Mouse (Mus musculus): Measurements from ENCODE around the gene Btn2a2. TPM values are rescaled to one million over a fixed set of nuclear protein-coding genes. Genes with fewer than 3 reads are reported as not detected.

Btn2a2 gene
- total RNA-seq, 2 experiments from 2014 or later: not detected

DNA sequence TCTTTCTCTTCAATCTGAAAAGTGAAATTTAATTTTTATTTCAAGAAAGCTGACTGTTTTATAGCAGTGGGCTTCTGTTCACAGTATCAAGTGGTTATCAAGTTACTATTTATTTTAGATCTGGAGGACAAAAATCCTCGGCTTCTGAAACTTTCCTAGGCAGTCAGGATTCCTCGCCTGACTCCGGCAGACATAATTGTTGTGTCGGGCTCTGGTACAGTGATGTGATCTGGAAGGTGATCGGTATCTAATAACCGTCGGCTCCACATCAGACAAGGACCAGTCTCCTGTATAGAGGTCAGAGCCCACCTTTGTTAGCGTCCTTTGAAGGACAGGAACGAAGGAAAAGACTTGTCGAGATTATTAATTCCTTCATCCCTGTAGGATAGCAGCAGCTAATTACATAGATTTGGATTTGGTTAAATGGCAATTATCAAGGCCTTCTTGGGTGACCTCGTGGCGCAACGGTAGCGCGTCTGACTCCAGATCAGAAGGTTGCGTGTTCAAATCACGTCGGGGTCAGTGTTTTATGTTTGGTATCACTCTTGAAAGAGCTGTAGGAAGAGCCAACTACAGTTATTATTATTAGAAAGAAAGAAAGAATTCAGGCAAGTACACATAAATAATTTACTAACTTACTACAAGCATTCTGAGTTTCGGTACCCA, 9.1 kb upstream of the Btn2a2 start:
- no peak for DNase-seq

DNA sequence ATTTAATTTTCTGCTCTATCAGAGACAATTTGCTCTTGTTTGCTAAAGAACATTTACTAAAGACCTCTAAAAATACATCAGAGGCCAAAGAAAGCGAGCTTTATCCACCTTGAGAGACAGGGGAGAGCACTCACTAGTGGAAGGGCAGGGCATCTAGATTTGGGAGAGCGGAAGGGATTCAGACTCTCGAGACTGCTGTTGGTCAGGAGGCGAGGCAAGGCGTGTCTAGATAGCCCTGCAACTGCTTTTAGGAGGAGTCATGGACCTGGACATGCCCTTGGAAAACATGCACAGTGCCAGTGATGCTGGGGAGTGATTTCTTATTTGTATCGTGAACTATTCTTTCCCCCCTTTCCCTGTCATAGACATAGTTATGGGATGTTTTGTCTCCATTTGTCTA, 6.9 kb upstream of the Btn2a2 start:
- no peak for DNase-seq

DNA sequence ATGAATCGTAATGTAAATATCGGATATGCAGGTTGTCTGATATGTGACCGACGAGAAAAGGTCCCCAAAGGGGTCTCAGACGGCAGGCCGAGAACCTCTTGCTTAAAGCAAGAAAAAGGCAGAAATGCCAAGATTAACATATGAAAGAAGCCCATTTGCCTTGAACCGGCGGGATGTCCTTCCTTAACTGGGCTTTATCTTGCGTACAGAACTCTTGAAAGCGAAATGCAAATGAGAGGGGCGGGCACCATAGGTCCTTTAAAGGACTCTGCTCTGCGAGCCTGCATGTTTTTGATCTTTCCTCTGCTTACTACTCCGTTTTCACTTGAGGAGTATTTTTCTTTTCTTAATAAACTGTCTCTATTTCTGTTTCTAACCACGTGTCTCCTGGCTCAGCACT, 3.3 kb upstream of the Btn2a2 start:
- no peak for DNase-seq

- no peak for DNase-seq
Observed at GRCm38 (mm10) chr13:23491263-23491662, 2.6 kb upstream of the Btn2a2 start.

- no peak for DNase-seq
Observed at GRCm38 (mm10) chr13:23490863-23491262, 2.2 kb upstream of the Btn2a2 start.

DNA sequence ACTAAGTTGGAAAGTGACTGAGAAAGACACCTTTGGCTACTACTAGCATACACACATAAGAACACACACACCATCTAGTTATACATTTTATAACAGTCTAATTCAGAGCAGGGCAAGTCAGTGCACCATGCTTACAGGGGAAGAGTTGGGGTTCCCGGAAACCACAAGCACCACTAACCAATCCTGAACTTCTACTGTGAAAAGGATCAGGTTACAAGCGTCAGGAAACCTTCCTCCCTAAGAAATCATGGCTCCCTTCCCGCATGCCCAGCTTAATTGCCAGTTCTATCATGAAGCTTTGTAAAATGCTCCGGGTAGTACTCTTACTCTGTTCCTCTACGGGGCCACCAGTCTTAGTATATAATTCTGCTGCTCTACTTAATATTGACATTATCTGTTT, 3.4 kb downstream of the Btn2a2 start:
- no peak for DNase-seq

DNA sequence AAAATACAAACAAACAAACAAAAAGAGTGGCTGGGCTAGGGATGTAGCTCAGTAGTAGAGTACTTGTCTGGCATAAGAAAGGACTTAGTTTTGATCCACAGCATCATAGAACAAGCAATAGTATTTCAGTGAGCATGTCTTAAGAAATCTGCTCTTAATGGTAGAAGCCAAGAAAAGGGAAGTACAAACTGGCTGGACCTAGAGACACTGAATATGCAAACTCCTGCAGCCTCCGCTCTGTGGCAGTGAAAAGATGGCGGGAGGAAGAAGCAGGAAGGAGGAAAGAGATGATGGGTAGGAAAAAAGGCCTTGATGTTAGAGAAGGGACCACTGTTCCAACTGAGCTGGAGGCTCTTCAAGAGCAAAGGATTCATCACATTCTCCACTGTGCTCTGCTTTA, 5.5 kb downstream of the Btn2a2 start:
- DNase-seq: no peak

- DNase-seq: no peak
Observed at GRCm38 (mm10) chr13:23475658-23476057, 13.0 kb downstream of the Btn2a2 start.

DNA sequence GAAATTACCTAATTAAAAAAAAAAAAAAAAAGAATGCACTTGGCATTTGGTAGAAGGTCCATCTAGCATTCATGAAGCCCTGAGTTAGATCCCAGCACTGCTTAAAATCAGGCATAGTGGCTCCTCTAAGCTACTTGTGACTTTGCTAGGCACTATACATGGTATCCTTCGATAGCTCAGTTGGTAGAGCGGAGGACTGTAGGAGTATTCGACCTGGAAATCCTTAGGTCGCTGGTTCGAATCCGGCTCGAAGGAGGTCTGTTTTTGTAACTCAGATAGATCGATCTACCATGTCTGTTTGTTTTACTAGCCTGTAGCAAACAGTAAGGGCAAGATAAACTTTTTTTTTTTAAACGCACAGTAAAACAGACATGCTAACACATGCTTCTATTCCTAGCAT, 21.7 kb downstream of the Btn2a2 start:
- peak; percentile 10 for DNase-seq

DNA sequence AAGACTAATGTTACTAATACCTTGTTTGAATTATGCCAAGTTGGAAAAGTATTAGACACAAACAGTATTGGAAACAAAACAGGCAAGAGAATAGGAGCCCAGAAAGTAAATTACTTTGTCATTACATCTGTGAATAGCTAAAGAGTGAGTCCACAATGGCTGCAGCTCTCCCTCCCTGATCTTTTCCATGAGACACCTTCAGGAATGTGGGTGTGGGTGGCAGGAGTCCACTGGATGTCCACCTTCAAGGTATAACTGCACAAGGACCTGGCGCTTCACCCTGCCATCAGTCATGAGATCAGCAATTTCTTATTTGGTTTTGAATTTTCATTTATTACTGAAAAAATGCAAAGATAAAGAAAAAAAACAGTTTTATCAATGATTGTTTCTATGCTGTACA, 22.4 kb downstream of the Btn2a2 start:
- no peak for DNase-seq

GRCm38 (mm10) chr13:23465600-23466109, 23.0 kb downstream of the Btn2a2 start, which contains the start of gene Btn1a1:
TSS of gene Btn1a1 (minus strand) at chr13:23465901.
- no peak for DNase-seq

GRCm38 (mm10) chr13:23464841-23465366, 23.8 kb downstream of the Btn2a2 start:
- no peak for DNase-seq

DNA sequence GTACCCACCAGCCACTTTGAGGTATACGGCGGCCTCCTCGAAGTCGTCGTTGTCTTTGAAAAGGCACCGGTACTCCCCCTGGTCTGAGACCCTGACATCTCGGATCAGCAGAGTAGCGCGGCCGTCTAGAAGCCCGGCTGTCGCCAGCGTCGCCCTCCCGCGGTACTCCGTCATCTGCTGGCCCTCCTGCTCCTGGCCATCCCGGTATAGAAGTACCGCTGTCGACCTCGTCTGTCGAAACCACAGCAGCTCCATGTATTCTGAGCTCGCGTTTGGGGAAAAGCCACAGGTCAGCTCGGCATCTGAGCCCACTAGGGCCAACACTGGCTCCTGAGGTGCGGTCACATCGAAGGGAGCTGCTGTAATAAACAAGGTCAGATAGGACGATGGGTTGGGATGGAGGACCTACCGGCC, 24.4 kb downstream of the Btn2a2 start:
- DNase-seq: no peak

DNA sequence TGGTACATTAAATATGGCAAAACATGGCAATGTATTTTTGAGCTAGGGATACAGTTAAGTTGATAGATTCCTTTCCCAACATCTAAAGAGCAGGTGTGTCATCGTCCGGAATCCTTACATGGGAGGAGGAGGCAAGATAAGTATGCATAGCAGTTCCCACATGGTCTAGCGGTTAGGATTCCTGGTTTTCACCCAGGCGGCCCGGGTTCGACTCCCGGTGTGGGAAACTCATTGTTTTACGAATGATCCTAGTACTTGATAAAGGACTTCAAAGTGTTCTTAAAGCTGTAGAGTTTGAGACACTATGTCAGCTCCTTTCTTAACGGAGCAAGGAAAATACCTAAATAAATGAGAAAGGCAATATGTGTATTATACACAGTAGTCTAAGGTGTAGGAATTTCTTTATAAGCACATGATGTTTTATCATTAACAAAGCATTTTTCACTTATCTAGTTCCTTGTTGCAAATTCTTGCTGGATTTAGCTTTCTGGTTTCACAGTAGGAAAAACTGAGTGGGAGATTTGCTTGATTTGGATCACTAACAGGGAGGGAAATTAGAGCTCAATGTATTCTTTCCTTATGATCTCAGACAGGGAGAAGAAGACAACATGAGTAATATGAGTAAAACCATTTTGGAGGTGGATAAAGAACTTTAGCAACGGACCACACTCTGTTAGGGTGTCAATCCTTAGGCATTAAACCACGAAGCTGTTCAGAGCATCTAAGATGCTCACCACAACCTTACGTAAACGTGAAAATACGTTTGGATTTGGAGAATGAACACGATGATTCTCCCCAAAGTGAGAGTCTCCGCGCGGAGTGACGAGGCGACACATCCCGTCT, 25.1 kb downstream of the Btn2a2 start:
- peak; percentile 34 for DNase-seq

DNA sequence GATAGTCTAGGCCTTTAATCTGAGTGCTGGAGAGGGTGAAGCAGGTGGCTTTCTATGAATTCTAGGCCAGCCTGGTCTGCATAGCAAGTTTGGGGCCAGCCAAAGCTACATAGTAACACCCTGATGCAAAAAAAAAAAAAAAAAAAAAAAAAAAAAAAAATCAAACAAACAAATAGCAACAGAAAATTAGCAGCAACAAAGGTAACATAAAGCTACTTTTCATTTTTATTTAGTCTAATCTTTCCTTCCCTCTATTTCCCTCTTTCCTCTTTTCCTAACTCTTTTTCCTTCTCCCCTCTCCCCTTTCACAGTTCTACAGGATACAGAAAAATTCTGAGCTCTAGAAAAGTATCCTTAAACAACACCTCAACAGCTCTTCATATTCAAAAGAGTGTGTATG, 26.0 kb downstream of the Btn2a2 start:
- no peak for DNase-seq

- no peak for DNase-seq
Observed at GRCm38 (mm10) chr13:23462063-23462462, 26.6 kb downstream of the Btn2a2 start.

GRCm38 (mm10) chr13:23459264-23459846, 29.3 kb downstream of the Btn2a2 start:
- DNase-seq: no peak

- DNase-seq: no peak
Observed at GRCm38 (mm10) chr13:23453926-23454325, 34.7 kb downstream of the Btn2a2 start.

DNA sequence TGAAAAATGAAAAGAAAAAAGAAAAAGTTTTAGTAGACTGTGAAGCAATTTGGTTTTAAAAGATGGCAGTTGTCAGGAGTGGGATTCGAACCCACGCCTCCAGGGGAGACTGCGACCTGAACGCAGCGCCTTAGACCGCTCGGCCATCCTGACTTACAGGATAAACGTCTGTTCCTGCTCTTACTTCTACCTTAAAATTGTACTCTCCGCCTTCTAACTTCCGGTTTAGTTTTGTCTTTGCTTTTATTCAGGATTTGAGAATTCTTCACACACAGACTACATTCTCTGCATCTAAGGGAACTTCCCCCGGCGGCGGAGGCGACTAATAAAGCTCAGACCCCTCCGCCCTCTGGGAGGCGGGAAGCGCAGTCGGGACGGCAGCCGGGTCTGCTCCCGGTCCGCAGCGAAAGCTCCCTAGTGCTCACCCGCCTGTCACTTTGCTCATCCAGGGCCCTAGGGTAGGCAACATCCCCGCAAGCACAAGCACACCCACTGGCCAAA, 35.2 kb downstream of the Btn2a2 start:
- DNase-seq: peak; percentile 72

- DNase-seq: peak; percentile 68
Observed at GRCm38 (mm10) chr13:23450398-23450797, 38.3 kb downstream of the Btn2a2 start.

- no peak for DNase-seq
Observed at GRCm38 (mm10) chr13:23449235-23450095, 39.2 kb downstream of the Btn2a2 start.

DNA sequence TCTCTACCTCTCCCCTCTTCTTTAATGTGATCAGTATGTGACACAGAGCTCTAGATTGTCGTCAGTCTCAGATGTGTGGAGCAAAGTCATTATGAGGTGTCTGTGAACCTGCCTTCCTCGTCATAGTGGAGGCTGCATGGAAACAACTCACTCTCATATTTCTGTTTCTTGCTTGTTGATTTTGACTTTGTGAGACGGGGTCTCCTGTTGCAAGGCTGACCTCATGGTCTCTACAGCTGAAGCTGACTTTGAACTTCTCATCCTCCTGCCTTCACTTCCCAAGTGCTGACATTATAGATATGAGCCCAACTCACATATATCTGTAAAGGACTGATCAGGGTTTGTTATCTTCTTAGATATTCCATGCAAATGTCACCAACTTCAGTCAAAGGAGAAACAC, 39.9 kb downstream of the Btn2a2 start:
- no peak for DNase-seq
